Mouse (Mus musculus) intestine, embryonic 16.5 days (tissue): ENCODE measurements around the gene Sema4a. TPM values are rescaled to one million over a fixed set of nuclear protein-coding genes. Genes with fewer than 3 reads are reported as not detected.
"Not testable (repeated sequence)": the region's sequence is repeated elsewhere in the genome, so short reads cannot be mapped to it uniquely, and the experiment has no call there.

Experiments
- ATAC-seq: fragments of 200-750 bp; cut with Nextera tagmentation; 2 replicates; pipeline ENCODE4 v1.8.0; 2017; ENCODE audit warnings: moderate TSS enrichment, moderate library complexity
- H3K27ac ChIP-seq: fragments of 300-500 bp; sonication (generic); 2 replicates; pipeline ENCODE4 v1.5.1; 2014; ENCODE audit warnings: mild to moderate bottlenecking, low read length
- H3K27me3 ChIP-seq: fragments of 300-500 bp; sonication (generic); replicated peaks from 2 replicates; pipeline ENCODE4 v1.6.1; 2014; ENCODE audit warnings: low read length, control low read depth, mixed read lengths; ENCODE audit not compliant: control insufficient read depth, insufficient read depth
- H3K36me3 ChIP-seq: fragments of 300-500 bp; sonication (generic); 2 replicates; pipeline ENCODE4 v1.6.1; 2014; ENCODE audit warnings: low read length, control low read depth; ENCODE audit not compliant: control insufficient read depth, insufficient read depth
- H3K4me1 ChIP-seq: fragments of 300-500 bp; sonication (generic); 2 replicates; pipeline ENCODE4 v1.6.1; 2014; ENCODE audit warnings: low read length, control low read depth, mixed read lengths; ENCODE audit not compliant: control insufficient read depth, insufficient read depth
- H3K4me2 ChIP-seq: fragments of 300-500 bp; sonication (generic); 2 replicates; pipeline ENCODE4 v1.6.1; 2014; ENCODE audit warnings: low read depth, low read length, control low read depth
- H3K4me3 ChIP-seq: fragments of 300-500 bp; sonication (generic); 2 replicates; pipeline ENCODE4 v1.5.1; 2014; ENCODE audit warnings: mild to moderate bottlenecking, low read length
- H3K9ac ChIP-seq: fragments of 300-500 bp; sonication (generic); 2 replicates; pipeline ENCODE4 v1.6.1; 2014; ENCODE audit warnings: low read depth, low read length
- H3K9me3 ChIP-seq: fragments of 300-500 bp; sonication (generic); 2 replicates; pipeline ENCODE4 v1.6.1; 2016; ENCODE audit warnings: low read length, control low read depth; ENCODE audit not compliant: control insufficient read depth
- WGBS: fragments of 180-500 bp; shearing (Covaris S2); extraction: QIAGEN DNeasy Blood & Tissue Kit; methylation state at CpG from one replicate; pipeline ENCODE4 v1.1.7; 2014; 5-methylcytosine and 5-hydroxymethylcytosine counted together
- polyA plus RNA-seq: library from polyadenylated mRNA; unstranded; fragments of >200 nt; fragmentation: Nextera tagmentation; extraction: Ambion mirVana; gene quantifications from 2 replicates; pipeline ENCODE4 v1.2.1, GENCODE M21; 2015

Gene Sema4a
- polyA plus RNA-seq, 1 experiment from 2014 or later, result 60.9 TPM

GRCm38 (mm10) chr3:88442888-88443287, 18.1 kb downstream of the Sema4a start:
- H3K9me3 ChIP-seq, result no peaks in the 10 kb centered on the region
- no peak overlapping the region for H3K4me3 ChIP-seq
- ATAC-seq, result peak; percentile 77
- H3K36me3 ChIP-seq, result no peaks in the 10 kb centered on the region
- H3K4me2 ChIP-seq, result no peak overlapping the region
- H3K27ac ChIP-seq, result peak overlapping the region; percentile 65
- H3K27me3 ChIP-seq, result no peaks in the 10 kb centered on the region
- WGBS, result 53% methylated on average over 7 of the region's 7 CpGs
- H3K9ac ChIP-seq, result peak overlapping the region; percentile 6; the same call in 1 of the 2 replicates
- peaks cover 27% of the 10 kb centered on the region for H3K4me1 ChIP-seq

- H3K9me3 ChIP-seq, result no peaks in the 10 kb centered on the region
- H3K36me3 ChIP-seq, result no peaks in the 10 kb centered on the region
- no peak overlapping the region for H3K4me2 ChIP-seq
- WGBS, result 63% methylated on average over 12 of the region's 12 CpGs
- peak overlapping the region; percentile 63 for H3K27ac ChIP-seq
- H3K4me3 ChIP-seq, result no peak overlapping the region
- peak overlapping the region; percentile 6; the same call in 1 of the 2 replicates for H3K9ac ChIP-seq
- H3K4me1 ChIP-seq, result peaks cover 27% of the 10 kb centered on the region
- H3K27me3 ChIP-seq, result no peaks in the 10 kb centered on the region
- peak; percentile 44 for ATAC-seq
Measured at GRCm38 (mm10) chr3:88442488-88442887, 18.5 kb downstream of the Sema4a start.

GRCm38 (mm10) chr3:88440500-88441381, 20.2 kb downstream of the Sema4a start:
- no peak overlapping the region; the same call in 1 of the 2 replicates for H3K9ac ChIP-seq
- ATAC-seq, result peak; percentile 25
- H3K4me3 ChIP-seq, result 0 out of 2 replicates have a peak overlapping the region, but pooled peaks have one; percentile 11
- no peaks in the 10 kb centered on the region for H3K9me3 ChIP-seq
- peaks cover 21% of the 10 kb centered on the region for H3K4me1 ChIP-seq
- H3K27ac ChIP-seq, result no peak overlapping the region; the same call in 1 of the 2 replicates
- no peaks in the 10 kb centered on the region for H3K27me3 ChIP-seq
- 25% methylated on average over 27 of the region's 27 CpGs for WGBS
- peaks cover 2% of the 10 kb centered on the region; the same call in 1 of the 2 replicates for H3K36me3 ChIP-seq
- peak overlapping the region; percentile 39 for H3K4me2 ChIP-seq

DNA sequence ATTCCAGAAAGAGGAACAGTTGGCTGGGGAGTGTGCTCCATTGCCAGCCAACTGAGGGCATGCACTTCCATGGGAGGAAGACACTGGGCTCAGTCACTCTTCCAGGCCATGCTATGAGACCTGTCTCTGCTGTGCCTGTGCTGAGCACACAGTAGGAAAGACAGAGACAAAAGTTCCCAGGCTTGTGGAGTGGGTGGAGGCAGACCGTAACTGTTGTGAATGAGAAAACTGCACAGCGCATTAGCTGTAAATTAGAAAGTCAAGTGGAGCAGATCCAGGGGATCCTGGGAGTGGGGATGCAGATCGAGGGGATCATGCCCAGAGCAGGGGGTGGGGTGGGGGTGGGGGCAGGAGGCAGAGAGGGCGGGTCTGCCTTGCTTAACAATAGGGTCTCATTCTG, 21.4 kb downstream of the Sema4a start:
- Histone ChIP-seq H3K4me2 (no peak overlapping the region), H3K9ac (no peak overlapping the region), H3K36me3 (peaks cover 2% of the 10 kb centered on the region; the same call in 1 of the 2 replicates), H3K9me3 (no peaks in the 10 kb centered on the region), H3K4me3 (no peak overlapping the region), H3K27me3 (no peaks in the 10 kb centered on the region), H3K4me1 (peaks cover 21% of the 10 kb centered on the region), H3K27ac (no peak overlapping the region)
- no peak for ATAC-seq
- 67% methylated on average over 4 of the region's 4 CpGs for WGBS

- no peak for ATAC-seq
- Histone ChIP-seq H3K36me3 (peaks cover 2% of the 10 kb centered on the region; the same call in 1 of the 2 replicates), H3K4me3 (no peak overlapping the region), H3K9ac (no peak overlapping the region), H3K4me2 (no peak overlapping the region), H3K4me1 (peaks cover 16% of the 10 kb centered on the region), H3K27ac (no peak overlapping the region), H3K27me3 (no peaks in the 10 kb centered on the region), H3K9me3 (no peaks in the 10 kb centered on the region; the same call in 1 of the 2 replicates)
- WGBS, result 69% methylated on average over 10 of the region's 10 CpGs
Measured at GRCm38 (mm10) chr3:88437454-88437853, 23.5 kb downstream of the Sema4a start.

- Histone ChIP-seq H3K4me1 (peaks cover 16% of the 10 kb centered on the region), H3K9ac (peak overlapping the region; percentile 44), H3K27me3 (no peaks in the 10 kb centered on the region), H3K4me3 (peak overlapping the region; percentile 36), H3K9me3 (no peaks in the 10 kb centered on the region; the same call in 1 of the 2 replicates), H3K36me3 (peaks cover 2% of the 10 kb centered on the region; the same call in 1 of the 2 replicates), H3K4me2 (peak overlapping the region; percentile 58), H3K27ac (no peak overlapping the region)
- WGBS, result 21% methylated on average over 29 of the region's 29 CpGs
- peak; percentile 53 for ATAC-seq
Measured at GRCm38 (mm10) chr3:88436395-88437201, 24.4 kb downstream of the Sema4a start.

GRCm38 (mm10) chr3:88435515-88435914, 25.5 kb downstream of the Sema4a start:
- Histone ChIP-seq H3K4me2 (no peak overlapping the region), H3K9me3 (no peaks in the 10 kb centered on the region; the same call in 1 of the 2 replicates), H3K9ac (no peak overlapping the region), H3K4me1 (peaks cover 7% of the 10 kb centered on the region), H3K36me3 (peaks cover 2% of the 10 kb centered on the region; the same call in 1 of the 2 replicates), H3K4me3 (no peak overlapping the region), H3K27ac (no peak overlapping the region), H3K27me3 (no peaks in the 10 kb centered on the region)
- ATAC-seq, result no peak
- 68% methylated on average over 10 of the region's 10 CpGs for WGBS

DNA sequence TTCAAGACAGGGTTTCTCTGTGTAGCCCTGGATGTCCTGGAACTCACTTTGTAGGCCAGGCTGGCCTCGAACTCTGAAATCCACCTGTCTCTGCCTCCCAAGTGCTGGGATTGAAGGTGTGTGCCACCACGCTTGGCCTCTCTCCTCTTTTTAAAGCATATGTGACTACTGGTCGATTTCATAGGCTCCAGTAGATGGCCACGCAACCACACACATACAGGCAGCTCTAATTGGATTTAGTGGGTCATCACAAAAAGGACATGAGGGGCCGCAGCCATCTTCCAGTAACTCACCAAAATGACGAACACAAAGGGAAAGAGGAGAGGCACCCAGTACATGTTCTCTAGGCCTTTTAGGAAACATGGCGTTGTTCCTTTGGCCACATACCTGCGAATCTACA, 32.3 kb downstream of the Sema4a start:
- not testable (repeated sequence) for ATAC-seq, H3K27me3 ChIP-seq, H3K27ac ChIP-seq, H3K4me1 ChIP-seq, H3K4me3 ChIP-seq, H3K36me3 ChIP-seq, H3K4me2 ChIP-seq, H3K9ac ChIP-seq, H3K9me3 ChIP-seq
- 75% methylated on average over 8 of the region's 8 CpGs for WGBS

- H3K36me3 ChIP-seq, result no peaks in the 10 kb centered on the region
- 73% methylated on average over 4 of the region's 4 CpGs for WGBS
- H3K9ac ChIP-seq, result no peak overlapping the region
- peaks cover 17% of the 10 kb centered on the region for H3K4me1 ChIP-seq
- no peak overlapping the region for H3K4me3 ChIP-seq
- no peak overlapping the region for H3K27ac ChIP-seq
- no peak for ATAC-seq
- H3K4me2 ChIP-seq, result no peak overlapping the region
- H3K9me3 ChIP-seq, result no peaks in the 10 kb centered on the region
- H3K27me3 ChIP-seq, result no peaks in the 10 kb centered on the region
Measured at GRCm38 (mm10) chr3:88427342-88427905, 33.6 kb downstream of the Sema4a start.
